Comparison of ENCODE assay signal across 34 mouse cellular contexts in the genomic region with DNA sequence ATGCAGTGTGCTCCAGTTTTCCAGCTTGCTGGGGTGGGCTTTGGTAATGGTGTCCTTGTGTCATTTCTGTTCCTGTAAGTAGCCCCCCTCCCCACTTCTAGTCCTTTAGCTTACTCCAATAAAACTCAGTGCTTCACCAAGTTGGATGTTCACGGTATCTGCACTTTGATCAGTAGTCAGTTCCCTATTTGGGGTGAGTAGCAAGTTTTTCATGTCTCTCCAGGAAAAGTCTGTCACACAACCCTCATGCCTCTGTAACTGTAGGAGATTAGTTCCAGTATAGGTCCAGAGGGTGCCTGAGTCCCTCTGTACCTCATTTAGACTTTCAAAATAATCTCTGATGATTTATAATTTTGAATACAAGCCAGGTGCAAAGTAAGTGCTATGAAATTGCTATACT. TPM values are rescaled to one million over a fixed set of nuclear protein-coding genes. Genes with fewer than 3 reads are reported as not detected.
A peak's percentile ranks its signal among the peaks of the same experiment; 100 is the strongest.
DNase-seq lines count a peak whose midpoint lies in the region; ATAC-seq lines count a peak whose summit lies in the region.
"Had no signal": no experiment of that assay in that cellular context is flagged by ENCODE, and none has a peak within 500 bp of the region (broad histone marks: within the 10 kb centered on the region; RNA-seq: fewer than 3 reads in every experiment).

No protein-coding gene starts in this region.

- DNase-seq in kidney, adult 9 months: no peak
- DNase-seq in MN1 (ENCODE audit: low spot score): no peak
- no peak for DNase-seq in cerebellum, adult 11 months
- DNase-seq: adrenal gland, postnatal 10 days; adrenal gland, postnatal 36 days; B cell, adult 2 months; cerebellum, adult 11-12 months; cerebellum, adult 8-10 months; cerebellum, postnatal 10 days; cerebellum, postnatal 36 days; gastrocnemius, postnatal 10 days; gastrocnemius, postnatal 36 days had no signal

- no peaks in the 10 kb centered on the region for H3K9me3 ChIP-seq in kidney, embryonic 14.5 days (ENCODE audit: control insufficient read depth, low read length)
- H3K9me3 ChIP-seq: forebrain, embryonic 10.5 days; forebrain, embryonic 13.5 days; G1E had no signal

- peak overlapping the region; percentile 42; the same call in 1 of the 2 replicates for H3K27ac ChIP-seq in kidney, embryonic 14.5 days (ENCODE audit: low read depth, low read length)
- H3K27ac ChIP-seq: forebrain, embryonic 10.5 days; forebrain, embryonic 13.5 days; hindbrain, embryonic 14.5 days; hindbrain, postnatal 0 days had no signal

- H3K4me1 ChIP-seq in kidney, embryonic 14.5 days (ENCODE audit: control insufficient read depth, insufficient read depth, low read length): no peaks in the 10 kb centered on the region
- H3K4me1 ChIP-seq: forebrain, embryonic 10.5 days; forebrain, embryonic 13.5 days had no signal

- H3K4me3 ChIP-seq in kidney, embryonic 14.5 days (ENCODE audit: low read length): no peak overlapping the region
- H3K4me3 ChIP-seq: forebrain, embryonic 10.5 days; forebrain, embryonic 13.5 days had no signal

- no peak overlapping the region for H3K4me2 ChIP-seq in kidney, embryonic 14.5 days (replicated peaks; ENCODE audit: low read depth, low read length)
- H3K4me2 ChIP-seq: forebrain, embryonic 13.5 days; heart, embryonic 11.5 days; hindbrain, embryonic 14.5 days had no signal

- no peaks in the 10 kb centered on the region for H3K36me3 ChIP-seq in kidney, embryonic 14.5 days (ENCODE audit: control insufficient read depth, insufficient read depth, low read length)
- H3K36me3 ChIP-seq: forebrain, embryonic 10.5 days; G1E had no signal

- ATAC-seq in kidney, embryonic 14.5 days (ENCODE audit: low FRiP score, low TSS enrichment): no peak
- peak; percentile 92 for ATAC-seq in common myeloid progenitor, adult 5-6 weeks (replicated peaks; ENCODE audit: low read depth, poor library complexity, severe bottlenecking)
- peak; percentile 43 for ATAC-seq in megakaryocyte, adult 5-6 weeks (ENCODE audit: poor library complexity, severe bottlenecking)
- ATAC-seq: forebrain, embryonic 13.5 days; forebrain, embryonic 16.5 days; hindbrain, postnatal 0 days; inflammation-experienced regulatory T-cells, adult 6 months; intestine, embryonic 16.5 days had no signal

- 86% methylated on average over 1 of the region's 1 CpGs for WGBS in kidney, embryonic 14.5 days

- H3K9ac ChIP-seq in kidney, embryonic 14.5 days (ENCODE audit: low read depth, low read length): no peak overlapping the region
- H3K9ac ChIP-seq: forebrain, embryonic 13.5 days; hindbrain, embryonic 14.5 days had no signal

- no peaks in the 10 kb centered on the region for H3K27me3 ChIP-seq in kidney, embryonic 14.5 days (ENCODE audit: control insufficient read depth, insufficient read depth, low read length)
- H3K27me3 ChIP-seq: CH12.LX; forebrain, embryonic 13.5 days had no signal

RNA-seq across cellular contexts. Expression of a gene that starts 6.3 kb away (rescaled TPM):
- polyA plus RNA-seq in kidney, embryonic 14.5 days (2014; fragmentation: Nextera tagmentation; extraction: Ambion mirVana): 62.5 and 73.4 TPM in 2 replicates
- 59.7 and 63.7 TPM in 2 replicates for total RNA-seq in common myeloid progenitor, adult 5-6 weeks (2017)
- 39.0 and 45.8 TPM in 2 replicates for total RNA-seq in megakaryocyte, adult 5-6 weeks (2015)
- 34.6 and 42.4 TPM in 2 replicates for total RNA-seq in megakaryocyte, adult 5-6 weeks (2017)

RNA-seq across cellular contexts. Expression of a gene that starts 21.4 kb away (rescaled TPM):
- polyA plus RNA-seq in kidney, embryonic 14.5 days (2014; fragmentation: Nextera tagmentation; extraction: Ambion mirVana): not detected in 2 replicates
- not detected in 2 replicates for total RNA-seq in common myeloid progenitor, adult 5-6 weeks (2017)
- not detected in 2 replicates for total RNA-seq in megakaryocyte, adult 5-6 weeks (2015)
- total RNA-seq in megakaryocyte, adult 5-6 weeks (2017): not detected in 2 replicates
- total RNA-seq: adrenal gland, adult 18-20 months; adrenal gland, postnatal 10 days; adrenal gland, postnatal 36 days; CH12.LX; G1E; gastrocnemius, adult 18-20 months; gastrocnemius, postnatal 10 days; gastrocnemius, postnatal 36 days; heart, adult 8-10 months; heart, postnatal 25 days; hindbrain, postnatal 0 days had no signal
- polyA plus RNA-seq: embryonic facial prominence, embryonic 11.5 days; embryonic facial prominence, embryonic 14.5 days; forebrain, embryonic 10.5 days; forebrain, embryonic 13.5 days; forebrain, embryonic 16.5 days; G1E; heart, embryonic 11.5 days; heart, embryonic 14.5 days; heart, postnatal 0 days; hindbrain, embryonic 11.5 days; hindbrain, embryonic 14.5 days; hindbrain, postnatal 0 days; inflammation-experienced regulatory T-cells, adult 6 months; intestine, embryonic 16.5 days had no signal
